Mouse (Mus musculus): ENCODE results near the gene Dll3.

DNA sequence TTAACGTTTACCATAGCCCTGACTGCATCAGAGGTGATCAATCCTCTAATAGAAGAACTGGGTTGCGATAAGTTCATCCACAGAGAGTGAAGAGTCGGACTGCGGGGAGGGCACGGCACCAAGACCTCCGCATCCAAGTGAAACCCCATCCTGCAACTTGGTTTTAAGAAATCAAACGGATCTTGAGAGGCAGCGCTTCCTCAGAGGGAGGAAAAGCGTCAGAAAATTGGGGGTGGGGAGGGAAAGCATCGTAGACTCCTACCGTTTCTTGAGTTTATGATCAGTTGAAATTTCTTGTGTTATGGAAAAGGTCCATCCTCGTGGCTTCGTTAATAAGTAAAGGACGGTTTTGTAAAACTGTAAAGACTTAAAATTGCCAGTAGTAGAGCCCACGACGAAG is 33.5 kb downstream of the Dll3 start:
- TF ChIP-seq CTCF (IDR thresholded peaks at IDR 0.05; ENCODE audit: borderline replicate concordance, extremely low read depth, insufficient read depth, insufficient read length) (no peak), POLR2A (IDR thresholded peaks at IDR 0.05; ENCODE audit: borderline replicate concordance, extremely low read depth, insufficient read depth, insufficient read length, poor library complexity, severe bottlenecking) (no peak)

Measured in brain, embryonic 14.5 days (tissue).